Mouse (Mus musculus): ENCODE measurements around the gene Hoxc6.
A peak's percentile ranks its signal among the peaks of the same experiment; 100 is the strongest.

The Hoxc6 gene

DNA sequence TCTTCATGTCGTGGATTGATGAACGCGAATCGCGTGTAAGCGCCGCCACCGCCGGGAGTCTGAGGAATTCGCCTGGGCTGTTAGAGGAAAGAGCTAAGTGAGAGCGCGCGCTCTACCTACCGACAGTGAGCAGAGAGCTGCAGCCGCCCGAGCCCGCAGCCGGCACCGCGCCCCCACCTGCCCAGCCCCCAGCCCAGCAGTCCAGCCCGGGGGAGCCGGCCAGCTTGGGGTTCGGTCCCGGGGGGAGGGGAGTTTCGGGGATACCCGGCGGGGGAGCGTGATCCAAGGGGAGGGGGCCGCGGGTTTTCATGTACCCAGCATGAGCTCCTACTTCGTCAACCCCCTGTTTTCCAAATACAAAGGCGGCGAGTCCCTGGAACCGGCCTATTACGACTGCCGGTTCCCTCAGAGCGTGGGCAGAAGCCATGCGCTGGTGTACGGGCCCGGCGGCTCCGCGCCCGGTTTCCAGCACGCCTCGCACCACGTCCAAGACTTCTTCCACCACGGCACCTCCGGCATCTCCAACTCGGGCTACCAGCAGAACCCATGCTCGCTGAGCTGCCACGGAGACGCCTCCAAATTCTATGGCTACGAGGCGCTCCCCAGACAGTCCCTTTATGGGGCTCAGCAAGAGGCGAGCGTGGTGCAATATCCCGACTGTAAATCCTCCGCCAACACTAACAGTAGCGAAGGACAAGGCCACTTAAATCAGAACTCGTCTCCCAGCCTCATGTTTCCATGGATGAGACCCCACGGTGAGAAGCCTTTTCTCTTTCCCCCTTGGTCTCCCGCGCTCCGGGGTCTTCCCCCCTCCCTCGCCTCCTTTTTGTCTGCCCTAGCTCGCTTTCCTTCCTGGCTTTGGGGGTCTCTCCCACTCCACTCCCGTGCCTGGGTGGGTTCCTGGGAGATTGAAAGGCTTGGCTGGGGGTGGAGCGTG is 7.3 kb upstream of the Hoxc6 start, which contains the start of gene Hoxc8:
Hoxc8 (plus strand) TSS at position 147 of the 937 bp plus-strand sequence.
- no peak for DNase-seq (ENCODE audit: low read depth, low spot score)

DNA sequence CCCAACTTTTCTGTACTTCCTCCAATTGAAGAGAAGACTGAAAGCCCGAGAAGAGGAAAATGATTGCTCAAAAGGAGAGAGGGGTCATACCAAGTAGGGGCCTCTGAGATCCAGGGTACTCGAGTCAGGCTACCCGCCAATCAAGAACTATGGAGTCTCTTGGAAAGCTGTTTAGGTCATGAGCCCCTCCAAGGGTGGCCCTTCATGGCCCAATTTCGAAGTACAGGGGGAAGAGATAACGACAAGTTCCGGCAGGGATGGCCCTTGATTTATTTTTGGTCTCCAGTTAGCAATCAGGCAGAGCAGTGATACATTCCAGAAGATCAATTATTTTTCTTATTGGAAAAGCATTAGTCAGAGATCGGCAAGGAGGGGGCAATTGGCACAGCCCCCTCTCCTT is 6.3 kb upstream of the Hoxc6 start:
- no peak for DNase-seq (ENCODE audit: low read depth, low spot score)

DNA sequence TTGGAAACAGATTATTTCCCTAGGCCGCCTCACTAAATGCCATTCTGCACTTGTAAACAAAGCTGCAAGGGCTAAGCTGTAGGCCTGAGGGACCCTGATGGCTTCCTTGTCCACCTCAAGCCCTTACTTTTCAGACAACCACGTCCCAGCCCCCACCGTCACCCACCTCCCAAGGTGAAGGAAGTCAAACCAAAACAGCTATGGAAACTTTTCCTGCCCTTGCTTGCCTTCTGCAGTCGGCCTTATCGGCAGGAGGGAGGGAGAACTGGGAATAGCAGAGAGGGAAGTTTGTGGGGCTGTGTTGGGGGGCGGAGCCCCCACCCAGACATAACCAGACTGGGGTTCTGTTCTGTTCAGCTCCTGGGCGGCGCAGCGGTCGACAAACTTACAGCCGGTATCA is 5.9 kb upstream of the Hoxc6 start:
- DNase-seq (ENCODE audit: low read depth, low spot score), result no peak

DNA sequence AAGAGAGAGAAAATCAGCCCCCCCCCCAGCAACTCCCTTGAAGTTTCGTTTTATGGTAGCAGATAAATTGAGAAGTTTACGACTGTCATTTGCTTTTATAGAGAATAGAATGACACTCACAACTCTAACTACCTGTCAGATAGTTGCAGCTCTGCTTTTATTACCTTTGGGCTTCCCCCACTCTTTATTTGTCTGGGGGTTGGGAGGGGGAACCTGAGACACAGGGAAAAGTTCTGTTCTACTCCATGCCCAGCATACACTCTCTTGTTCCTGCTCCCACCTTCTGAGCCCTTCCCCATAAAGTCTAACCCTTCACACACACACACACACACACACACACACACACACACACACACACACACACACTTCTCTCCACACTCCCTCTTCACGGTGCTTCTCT is 5.2 kb upstream of the Hoxc6 start:
- no peak for DNase-seq (ENCODE audit: low read depth, low spot score)

DNA sequence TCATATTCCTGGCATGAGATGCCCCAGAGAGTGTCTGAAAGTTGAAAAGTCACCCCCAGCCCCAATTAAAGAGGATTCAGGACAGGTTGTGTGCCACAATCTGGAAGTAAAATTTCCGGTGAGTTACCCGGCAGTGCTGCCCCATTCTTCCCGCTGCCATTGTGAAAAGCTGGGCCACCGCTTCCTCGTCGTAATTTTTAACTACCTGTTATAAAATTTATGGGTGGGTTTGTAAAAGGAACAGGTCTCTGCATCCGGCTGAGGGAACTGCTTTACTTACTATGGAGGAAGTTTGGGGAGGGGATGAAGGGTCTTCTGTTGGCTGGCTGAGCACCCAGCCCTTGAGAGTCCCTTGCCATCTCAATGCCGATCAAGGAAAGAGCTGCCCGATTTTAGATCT is 1.5 kb upstream of the Hoxc6 start:
- no peak for DNase-seq (ENCODE audit: low read depth, low spot score)

DNA sequence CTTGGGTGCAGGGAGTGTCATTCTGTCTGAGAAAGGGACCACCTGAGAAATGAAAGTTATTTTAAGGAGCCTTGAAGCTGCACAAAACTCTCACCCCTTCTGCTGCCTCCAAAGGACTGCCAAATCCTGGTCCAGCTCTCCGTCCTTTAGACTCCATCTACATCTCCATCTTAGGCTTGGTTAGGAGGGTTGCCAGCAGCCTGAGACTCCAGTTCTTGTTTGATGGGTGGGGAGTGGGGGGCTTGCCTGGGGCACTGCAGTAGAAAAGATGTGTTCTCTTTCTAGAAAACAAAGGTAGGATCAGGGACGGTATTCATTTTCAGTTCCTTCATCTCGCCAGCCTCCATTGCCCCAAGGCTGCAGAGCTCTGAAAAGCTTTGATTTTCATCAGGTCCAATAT is 626 bp upstream of the Hoxc6 start:
- DNase-seq (ENCODE audit: low read depth, low spot score), result no peak

DNA sequence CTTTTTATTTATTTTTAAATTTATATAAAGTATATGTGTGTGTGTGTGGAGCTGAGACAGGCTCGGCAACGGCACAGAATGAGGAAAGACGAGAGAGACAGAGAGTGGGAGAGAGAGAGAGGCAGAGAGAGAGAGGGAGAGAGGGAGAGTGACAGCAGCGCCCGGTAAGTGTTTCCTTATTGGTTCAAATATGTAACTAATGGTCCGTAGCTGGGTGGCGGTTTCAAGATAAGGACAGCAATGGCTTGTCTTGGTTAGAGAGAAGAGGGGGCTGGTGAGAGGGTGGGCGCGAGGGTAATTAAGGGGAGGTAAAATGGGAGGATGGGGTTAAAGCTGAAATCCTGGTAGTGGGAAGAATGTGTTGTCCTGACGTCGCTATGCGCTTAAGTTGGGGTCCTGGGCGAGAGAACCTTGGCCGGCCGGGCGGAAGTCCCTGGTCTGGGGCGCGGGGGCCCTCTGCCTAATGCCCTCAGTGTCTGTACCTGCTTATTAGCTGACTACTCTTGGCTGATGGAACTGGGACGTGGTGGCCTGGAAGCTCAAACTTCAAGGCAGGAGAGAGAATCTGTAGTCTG is 638 bp downstream of the Hoxc6 start:
- DNase-seq (ENCODE audit: low read depth, low spot score), result no peak

DNA sequence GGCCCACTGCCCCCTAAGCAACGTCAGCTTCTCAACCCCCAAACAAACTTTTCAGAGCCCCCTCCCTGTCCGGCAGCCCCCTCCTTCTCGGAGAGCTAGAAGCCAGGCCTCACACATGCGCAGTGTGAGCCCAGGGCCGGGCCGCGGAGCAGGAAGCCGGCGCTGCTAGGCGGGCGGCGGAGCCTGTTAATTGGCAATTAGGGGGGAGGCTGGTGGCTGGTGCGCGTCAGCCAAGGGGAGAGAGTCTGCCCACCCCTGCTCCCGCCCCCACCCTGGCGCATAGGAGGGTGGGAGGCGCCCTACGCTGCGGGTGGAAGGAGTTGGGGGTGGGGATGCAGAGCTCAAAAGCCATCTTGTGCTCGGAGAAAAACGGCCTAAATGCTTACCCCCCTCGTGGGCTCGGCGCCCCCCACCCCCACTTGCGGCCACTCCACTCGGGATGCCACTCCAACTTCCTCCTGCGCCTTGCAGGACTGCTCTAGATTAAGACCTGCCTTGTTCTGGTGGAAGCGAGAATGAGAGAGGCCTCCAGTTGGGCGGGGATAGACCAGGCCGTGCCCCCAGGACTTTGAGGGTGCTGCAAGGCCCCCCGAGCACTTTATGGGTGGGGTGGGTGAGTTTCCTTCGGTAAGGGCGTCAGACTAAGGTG is 1.2 kb downstream of the Hoxc6 start:
- DNase-seq (ENCODE audit: low read depth, low spot score), result peak; percentile 91

DNA sequence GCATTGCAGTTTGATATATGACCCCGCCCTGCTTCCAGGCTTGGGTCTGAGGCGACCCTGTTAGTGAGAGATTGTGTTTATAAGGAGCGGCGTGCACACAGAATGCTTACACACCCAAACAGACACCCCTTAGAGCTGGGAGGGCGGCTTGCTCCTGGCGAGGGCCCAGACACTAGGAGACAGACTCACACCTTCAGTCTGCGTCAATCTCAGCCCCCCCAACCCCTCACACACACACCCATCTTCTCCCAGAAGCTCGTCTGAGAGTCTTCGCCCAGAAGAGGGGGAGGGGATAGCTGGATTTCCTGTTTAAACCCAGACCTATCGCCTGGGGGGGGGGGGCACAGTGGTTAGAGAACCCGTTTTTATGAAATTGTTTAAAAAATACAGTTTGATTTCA is 1.9 kb downstream of the Hoxc6 start:
- no peak for DNase-seq (ENCODE audit: low read depth, low spot score)

DNA sequence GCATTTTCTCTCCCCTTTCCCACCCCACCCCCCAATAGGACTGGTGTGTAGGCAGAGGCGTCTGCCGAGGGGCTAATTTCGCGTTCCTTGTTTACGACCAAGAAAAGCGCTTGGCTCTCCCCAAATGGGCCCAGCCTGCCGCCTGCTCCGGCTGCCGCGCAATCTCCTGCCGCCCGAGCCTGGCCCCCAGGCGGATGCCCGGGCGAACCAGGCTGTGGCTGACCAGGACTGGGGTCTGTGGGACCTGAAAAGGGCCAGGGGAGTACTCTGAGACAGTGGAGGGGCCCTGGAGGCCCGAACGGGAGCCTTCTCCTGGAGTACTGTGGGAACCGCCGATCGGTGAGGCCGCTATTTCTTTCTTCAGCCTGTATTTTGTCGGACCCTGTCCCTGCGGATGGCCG is 2.4 kb downstream of the Hoxc6 start:
- DNase-seq (ENCODE audit: low read depth, low spot score), result no peak

DNA sequence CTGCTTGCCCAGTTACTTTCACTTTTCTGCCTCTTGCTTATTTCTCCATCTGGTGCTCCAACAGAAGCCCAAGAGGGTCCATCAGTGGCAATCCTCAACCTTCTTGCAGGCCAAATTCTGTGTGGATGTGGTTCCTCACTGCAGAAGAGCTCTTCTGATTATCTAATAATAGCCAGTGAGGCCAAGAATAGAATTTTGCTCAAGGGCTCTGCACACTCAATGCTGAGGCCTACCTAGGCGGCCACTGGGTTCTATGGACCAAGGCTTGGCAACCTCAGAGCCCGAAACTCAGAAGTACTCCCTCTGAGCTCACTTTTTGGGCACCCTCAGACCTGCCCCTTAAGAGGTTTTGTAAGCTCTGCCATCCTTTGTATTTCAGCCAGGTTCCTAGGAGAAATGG is 3.3 kb downstream of the Hoxc6 start:
- no peak for DNase-seq (ENCODE audit: low read depth, low spot score)

DNA sequence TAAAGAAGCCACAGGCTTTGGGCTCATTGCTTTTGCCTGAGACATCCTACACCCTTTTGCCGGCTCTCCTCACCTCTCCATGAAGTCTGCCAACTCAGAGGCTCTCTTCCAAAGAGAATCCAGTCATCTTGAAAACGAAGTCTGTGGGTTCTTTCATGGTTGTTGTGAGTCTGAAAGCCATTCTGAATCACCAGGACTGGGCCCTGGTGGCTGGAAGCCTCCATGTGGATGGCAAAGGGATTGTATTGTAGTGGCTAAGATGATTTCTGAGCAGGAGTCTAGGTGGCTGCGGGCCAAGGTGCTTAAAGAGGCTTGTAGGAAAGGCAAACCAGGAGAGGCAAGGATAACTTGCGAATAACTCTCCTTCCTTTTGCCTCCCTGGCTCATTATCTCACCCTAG is 4.1 kb downstream of the Hoxc6 start:
- no peak for DNase-seq (ENCODE audit: low read depth, low spot score)

DNA sequence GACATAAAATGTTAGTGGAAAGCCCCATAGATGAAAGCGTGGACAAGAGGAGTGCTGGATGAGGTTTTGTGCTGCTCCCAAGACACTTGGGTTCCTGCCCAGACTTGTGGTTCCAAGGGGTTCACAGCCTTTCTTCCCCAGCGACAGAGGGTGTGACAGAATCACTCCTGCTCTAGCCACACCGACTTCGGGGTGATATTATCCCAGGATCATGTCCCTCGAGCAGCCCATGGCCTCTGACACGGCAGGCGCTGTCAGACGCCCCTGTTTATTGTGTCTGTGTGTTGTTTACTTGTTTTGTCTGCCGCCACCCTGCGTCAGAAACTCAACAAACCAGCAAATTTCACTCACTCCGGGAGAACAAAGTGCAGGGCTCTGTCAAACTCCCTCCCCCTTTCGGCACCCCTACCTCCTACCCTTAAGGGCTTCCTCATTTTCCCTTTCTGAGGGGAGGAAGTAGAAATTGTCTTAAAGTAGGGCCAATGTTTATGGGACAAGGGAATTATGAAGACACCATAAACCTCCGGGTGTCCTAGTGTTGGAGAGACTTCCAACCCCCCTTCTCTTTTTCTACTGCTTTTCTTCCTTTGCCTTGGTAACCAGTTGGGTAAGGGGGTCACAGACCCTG is 4.9 kb downstream of the Hoxc6 start:
- no peak for DNase-seq (ENCODE audit: low read depth, low spot score)

DNA sequence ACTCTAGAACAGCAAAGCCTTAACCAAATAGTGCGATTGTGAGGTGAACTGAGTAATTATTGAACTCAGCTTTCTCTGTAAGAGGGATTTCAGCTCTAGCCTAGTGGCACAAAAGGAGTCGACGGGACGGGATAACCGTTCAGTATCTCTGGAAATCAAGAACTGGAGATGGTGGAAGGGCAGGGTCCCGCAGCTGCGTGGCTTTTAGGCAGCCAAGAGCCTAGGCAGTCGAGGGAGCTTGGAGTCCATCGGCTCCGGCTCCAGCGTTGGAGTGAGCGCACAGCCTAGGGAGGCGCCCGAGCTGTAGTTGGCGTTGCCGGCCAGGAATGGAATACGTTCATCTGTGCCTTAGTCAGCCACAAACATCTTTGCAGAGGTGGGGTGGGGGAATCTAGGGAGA is 7.3 kb downstream of the Hoxc6 start:
- no peak for DNase-seq (ENCODE audit: low read depth, low spot score)

DNA sequence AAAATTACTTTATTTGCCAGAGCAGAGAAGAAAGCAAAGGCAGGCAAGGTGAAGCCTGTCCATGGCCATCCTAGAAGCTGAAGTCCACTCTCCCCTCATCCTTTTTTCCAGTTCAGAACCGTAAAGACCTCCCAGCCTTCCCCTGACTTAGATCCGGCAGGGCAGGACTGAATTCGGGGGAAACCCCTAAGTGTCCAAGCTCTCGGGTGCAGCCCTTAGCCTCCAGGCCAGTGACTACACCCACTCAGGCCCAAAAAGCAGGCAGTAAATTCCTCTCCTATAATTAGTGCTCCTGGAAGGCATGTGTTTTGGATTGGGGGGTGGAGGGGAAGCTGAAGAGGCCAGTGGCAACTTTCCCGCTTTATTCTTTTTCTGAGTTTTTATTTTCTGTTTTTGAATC is 7.7 kb downstream of the Hoxc6 start:
- no peak for DNase-seq (ENCODE audit: low read depth, low spot score)

DNA sequence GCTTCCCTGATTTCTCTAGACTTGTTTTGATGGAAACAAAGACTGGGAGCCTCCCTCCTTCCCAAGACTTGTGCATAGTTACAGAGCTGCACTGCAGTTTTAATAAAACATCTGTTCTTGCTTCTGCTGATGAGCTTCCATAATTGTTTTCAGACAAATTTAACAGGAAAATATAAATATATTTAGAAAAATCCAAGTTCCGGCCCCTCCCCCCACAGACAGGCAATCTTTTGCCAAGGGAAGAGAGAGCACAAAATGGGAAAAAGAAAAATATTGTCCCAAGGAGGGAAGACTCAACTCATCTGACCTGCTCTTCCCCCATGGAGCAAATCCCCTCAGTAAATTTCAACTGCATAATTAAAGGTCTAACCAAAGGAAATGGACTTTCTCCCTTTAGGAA is 8.3 kb downstream of the Hoxc6 start:
- DNase-seq (ENCODE audit: low read depth, low spot score), result no peak

DNA sequence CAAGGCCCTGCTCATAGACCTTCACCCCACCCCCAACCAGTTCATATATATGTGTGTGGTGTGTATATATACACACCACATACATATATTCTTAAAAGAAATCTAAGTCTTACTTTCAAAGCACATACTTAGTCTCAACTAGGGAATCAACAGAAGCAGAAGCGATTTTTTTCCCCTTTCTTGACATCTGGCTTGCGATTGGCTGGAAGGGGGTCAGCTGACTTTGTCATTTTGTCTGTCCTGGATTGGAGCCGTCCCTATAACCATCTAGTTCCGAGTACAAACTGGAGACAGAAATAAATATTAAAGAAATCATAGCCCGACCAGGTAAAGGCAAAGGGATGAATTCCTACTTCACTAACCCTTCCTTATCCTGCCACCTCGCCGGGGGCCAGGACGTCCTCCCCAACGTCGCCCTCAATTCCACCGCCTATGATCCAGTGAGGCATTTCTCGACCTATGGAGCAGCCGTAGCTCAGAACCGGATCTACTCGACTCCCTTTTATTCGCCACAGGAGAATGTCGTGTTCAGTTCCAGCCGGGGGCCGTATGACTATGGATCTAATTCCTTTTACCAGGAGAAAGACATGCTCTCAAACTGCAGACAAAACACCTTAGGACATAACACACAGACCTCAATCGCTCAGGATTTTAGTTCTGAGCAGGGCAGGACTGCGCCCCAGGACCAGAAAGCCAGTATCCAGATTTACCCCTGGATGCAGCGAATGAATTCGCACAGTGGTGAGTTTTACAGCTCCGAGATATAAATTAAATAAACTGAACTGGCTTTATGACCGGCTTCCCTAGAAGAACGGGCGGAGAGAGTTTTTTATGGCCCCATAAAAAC is 11.4 kb downstream of the Hoxc6 start:
- DNase-seq (ENCODE audit: low read depth, low spot score), result no peak

DNA sequence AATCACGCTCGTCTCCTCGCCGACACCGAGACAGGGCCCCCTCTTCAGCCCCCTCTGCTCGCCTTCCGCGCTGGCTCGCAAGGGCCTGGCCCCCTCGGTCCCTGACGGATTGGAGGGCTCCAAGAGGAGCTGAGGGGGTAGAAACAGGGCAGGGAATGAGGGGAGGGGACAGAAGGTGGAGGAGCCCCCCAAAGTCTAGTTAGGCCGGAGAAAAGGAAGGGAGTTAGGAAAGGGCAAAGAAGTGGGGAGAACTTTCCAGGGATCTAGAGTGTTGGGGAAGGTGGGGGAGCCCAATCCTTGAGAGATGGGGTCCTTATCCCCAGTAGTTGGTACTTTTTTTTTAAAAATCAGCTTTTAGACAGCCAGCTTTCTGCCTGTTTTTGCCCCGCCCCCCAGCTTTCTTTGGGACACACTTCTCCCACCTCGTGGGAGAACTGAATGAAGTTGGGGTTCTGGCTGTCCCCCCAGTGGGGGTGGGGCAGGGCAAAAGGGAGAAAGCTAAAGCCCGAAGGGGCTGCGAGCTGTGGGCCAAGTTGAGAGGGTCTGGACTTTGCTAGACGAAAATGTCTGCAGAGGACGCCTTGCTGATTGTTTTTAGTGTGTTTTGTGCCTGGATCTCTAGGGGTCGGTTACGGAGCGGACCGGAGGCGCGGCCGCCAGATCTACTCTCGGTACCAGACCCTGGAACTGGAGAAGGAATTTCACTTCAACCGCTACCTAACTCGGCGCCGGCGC is 12.2 kb downstream of the Hoxc6 start:
- no peak for DNase-seq (ENCODE audit: low read depth, low spot score)

DNA sequence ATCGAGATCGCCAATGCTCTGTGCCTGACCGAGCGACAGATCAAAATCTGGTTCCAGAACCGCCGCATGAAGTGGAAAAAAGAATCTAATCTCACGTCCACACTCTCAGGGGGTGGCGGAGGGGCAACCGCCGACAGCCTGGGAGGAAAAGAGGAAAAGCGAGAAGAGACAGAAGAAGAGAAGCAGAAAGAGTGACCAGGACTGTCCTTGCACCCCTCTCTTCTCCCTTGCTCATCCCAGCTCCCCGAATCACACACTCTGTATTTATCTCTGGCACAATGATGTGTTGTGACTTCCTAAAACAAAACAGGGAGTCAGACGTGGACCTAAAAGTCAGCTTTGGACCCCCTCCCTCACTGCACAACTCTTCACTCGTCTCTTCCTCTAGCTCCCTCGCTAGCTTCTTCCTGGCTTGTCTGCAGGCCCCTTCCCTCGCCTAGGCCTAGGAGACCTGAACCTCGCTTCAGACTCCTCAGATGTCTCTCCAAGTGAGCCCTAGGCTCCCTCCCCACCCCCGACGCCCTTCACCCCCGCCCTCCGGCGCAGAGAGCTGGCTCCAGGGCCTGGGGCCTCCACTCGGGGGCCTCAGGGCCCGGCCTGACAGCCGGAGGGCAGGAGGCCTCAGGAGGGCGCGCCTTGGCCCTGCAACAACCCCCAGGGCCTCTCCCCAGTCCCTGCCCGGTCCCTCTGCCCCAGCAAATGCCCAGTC is 12.9 kb downstream of the Hoxc6 start:
- no peak for DNase-seq (ENCODE audit: low read depth, low spot score)

DNA sequence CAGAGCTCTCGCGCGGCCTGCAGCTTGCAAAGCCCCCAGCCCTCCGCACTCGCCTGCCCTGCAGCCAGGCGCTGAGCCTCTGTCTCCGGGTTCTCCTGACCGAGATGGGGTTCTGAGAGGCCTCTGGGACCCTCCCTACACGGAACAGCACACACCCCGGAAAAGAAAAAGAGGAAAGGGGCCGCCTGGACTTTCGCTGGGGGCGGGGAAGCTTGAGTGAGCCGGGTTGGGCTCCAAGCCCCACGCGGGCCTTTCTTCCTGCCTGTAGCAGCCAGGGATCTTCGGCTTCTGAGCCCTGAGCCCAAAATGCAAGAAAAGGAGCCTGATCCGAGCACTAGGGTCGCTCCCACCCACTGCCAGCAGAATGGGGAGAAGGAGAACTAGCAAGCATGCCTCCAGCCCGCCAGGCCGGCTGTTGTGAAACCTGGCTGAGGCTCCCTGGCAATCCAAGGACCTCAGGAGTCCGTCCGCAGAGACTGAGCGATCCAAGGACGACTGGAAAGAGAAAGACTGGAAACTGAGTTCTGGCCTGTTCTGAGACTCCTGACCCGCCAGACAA is 13.9 kb downstream of the Hoxc6 start:
- no peak for DNase-seq (ENCODE audit: low read depth, low spot score)

Measured in A20 (cell line).